Mouse (Mus musculus): ENCODE data around the gene Rnf183.

Rnf183 gene

GRCm38 (mm10) chr4:62431522-62431921 is 3.5 kb downstream of the Rnf183 start:
- DNase-seq (ENCODE audit: low spot score in 2 of 2) = no peak

- DNase-seq (ENCODE audit: low spot score in 2 of 2) = no peak
Observed at GRCm38 (mm10) chr4:62430678-62431077, 4.4 kb downstream of the Rnf183 start.

GRCm38 (mm10) chr4:62429616-62430015 is 5.4 kb downstream of the Rnf183 start:
- DNase-seq (ENCODE audit: low spot score in 2 of 2) = no peak

GRCm38 (mm10) chr4:62427978-62428758 is 6.9 kb downstream of the Rnf183 start:
- no peak for DNase-seq (ENCODE audit: low spot score in 2 of 2)

- DNase-seq (ENCODE audit: low spot score in 2 of 2) = no peak
Observed at GRCm38 (mm10) chr4:62425891-62426290, 9.2 kb downstream of the Rnf183 start.

GRCm38 (mm10) chr4:62419091-62419490 is 16.0 kb downstream of the Rnf183 start:
- DNase-seq (ENCODE audit: low spot score in 2 of 2) = no peak

- no peak for DNase-seq (ENCODE audit: low spot score in 2 of 2)
Observed at GRCm38 (mm10) chr4:62418448-62418847, 16.6 kb downstream of the Rnf183 start.

- DNase-seq (ENCODE audit: low spot score in 2 of 2) = no peak
Observed at GRCm38 (mm10) chr4:62411606-62412005, 23.4 kb downstream of the Rnf183 start.

- DNase-seq (ENCODE audit: low spot score in 2 of 2) = no peak
Observed at GRCm38 (mm10) chr4:62410325-62410724, 24.7 kb downstream of the Rnf183 start.

- no peak for DNase-seq (ENCODE audit: low spot score in 2 of 2)
Observed at GRCm38 (mm10) chr4:62409615-62410014, 25.4 kb downstream of the Rnf183 start.

- DNase-seq (ENCODE audit: low spot score in 2 of 2) = peak; percentile 85 to 95
Observed at GRCm38 (mm10) chr4:62408601-62409282, 26.3 kb downstream of the Rnf183 start, which contains the start of the genes Cdc26 and Prpf4. Cdc26 (minus strand) TSS chr4:62408642. Prpf4 (plus strand) TSS chr4:62408797.

- peak in 1 of 2 experiments; percentile 37 for DNase-seq (ENCODE audit: low spot score in 2 of 2)
Observed at GRCm38 (mm10) chr4:62407730-62408582, 27.1 kb downstream of the Rnf183 start.

GRCm38 (mm10) chr4:62406133-62406532 is 28.9 kb downstream of the Rnf183 start:
- DNase-seq (ENCODE audit: low spot score in 2 of 2) = no peak

- DNase-seq (ENCODE audit: low spot score in 2 of 2) = no peak
Observed at GRCm38 (mm10) chr4:62398956-62399355, 36.1 kb downstream of the Rnf183 start.

- no peak for DNase-seq (ENCODE audit: low spot score in 2 of 2)
Observed at GRCm38 (mm10) chr4:62397616-62398365, 37.3 kb downstream of the Rnf183 start.

- no peak for DNase-seq (ENCODE audit: low spot score in 2 of 2)
Observed at GRCm38 (mm10) chr4:62395806-62396205, 39.2 kb downstream of the Rnf183 start.

- DNase-seq (ENCODE audit: low spot score in 2 of 2) = no peak
Observed at GRCm38 (mm10) chr4:62393459-62393858, 41.6 kb downstream of the Rnf183 start.

GRCm38 (mm10) chr4:62391892-62392291 is 43.2 kb downstream of the Rnf183 start:
- no peak for DNase-seq (ENCODE audit: low spot score in 2 of 2)

- no peak for DNase-seq (ENCODE audit: low spot score in 2 of 2)
Observed at GRCm38 (mm10) chr4:62389592-62390512, 45.2 kb downstream of the Rnf183 start.

GRCm38 (mm10) chr4:62385439-62385838 is 49.6 kb downstream of the Rnf183 start:
- no peak for DNase-seq (ENCODE audit: low spot score in 2 of 2)
